Mouse (Mus musculus) R1 (cell line): ENCODE data around the gene Olfr556.
"Not testable (repeated sequence)": the region's sequence is repeated elsewhere in the genome, so short reads cannot be mapped to it uniquely, and the experiment has no call there.

Experiments used
- DNase-seq: peaks from one replicate; pipeline ENCODE4 v3.0.0-alpha.2; 2018; ENCODE audit warnings: low read depth, low spot score

Olfr556 gene

DNA sequence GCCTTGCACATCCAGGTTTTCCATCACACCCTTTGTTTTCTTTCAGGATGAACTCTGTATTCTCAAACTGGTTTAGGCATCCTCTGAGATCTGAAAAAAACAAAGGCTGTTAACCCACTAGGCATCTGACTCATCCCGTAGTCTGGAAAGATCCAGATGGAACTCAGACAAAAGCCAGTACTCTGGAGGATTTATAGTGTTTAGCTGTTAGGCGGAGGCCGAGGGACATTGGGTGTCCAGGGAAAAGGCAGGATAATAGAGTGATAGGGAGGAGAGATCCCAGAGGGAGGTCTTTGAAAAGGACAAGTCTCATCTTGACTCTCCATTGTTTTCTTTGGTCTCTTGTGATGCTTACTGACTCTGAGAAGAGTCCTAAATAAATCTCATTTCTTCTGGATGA lies at the start of gene Olfr556:
Gene Olfr556 (plus strand): TSS at position 301 of the 400 bp plus-strand sequence.
- no peak for DNase-seq

- DNase-seq, result no peak
Observed at GRCm38 (mm10) chr7:102618118-102618517, 46.6 kb upstream of the Olfr556 start, which contains the start of gene Olfr553. Gene Olfr553, minus strand, starts transcription at chr7:102618218.

DNA sequence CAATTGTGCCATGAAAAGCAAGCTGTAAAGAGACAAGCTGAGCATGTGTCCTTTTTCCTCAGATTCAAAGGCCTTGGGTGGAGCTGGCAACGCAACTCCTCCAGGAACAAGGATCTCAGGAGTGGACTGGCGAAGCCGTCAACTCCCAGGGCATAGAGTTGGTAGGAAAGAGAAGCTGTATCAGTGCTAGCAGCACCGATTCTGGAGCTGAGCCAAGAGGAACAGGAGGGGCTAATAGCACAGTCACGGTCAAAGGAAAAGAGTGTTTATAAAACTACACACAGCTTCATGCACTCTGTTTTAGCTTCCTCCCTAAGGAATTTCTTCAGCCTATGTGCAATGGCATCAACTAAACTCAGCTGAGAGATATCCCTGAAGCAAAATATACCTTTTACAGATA lies 45.1 kb upstream of the Olfr556 start:
- DNase-seq, result no peak

GRCm38 (mm10) chr7:102620368-102620767 lies 44.3 kb upstream of the Olfr556 start:
- peak; percentile 53 for DNase-seq

DNA sequence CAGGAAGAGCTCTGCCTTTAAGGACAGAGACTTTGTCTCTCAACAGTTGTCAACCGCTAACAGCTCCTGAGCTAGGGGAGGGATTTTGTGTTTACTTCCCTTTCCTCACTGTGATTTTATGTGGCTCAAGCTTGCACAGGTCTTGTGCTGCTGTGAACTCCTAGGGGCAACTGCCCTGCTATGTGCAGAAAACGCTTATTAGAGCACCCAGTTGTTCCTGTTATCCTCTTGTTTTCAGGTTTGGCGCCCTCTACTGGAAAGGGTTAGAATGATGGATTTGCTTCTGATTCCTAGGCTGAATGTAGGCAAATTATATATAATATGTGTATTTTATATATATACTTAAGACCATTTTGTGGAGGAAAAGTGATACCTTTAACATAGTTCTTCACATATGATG lies 28.0 kb upstream of the Olfr556 start:
- DNase-seq, result peak; percentile 20

- DNase-seq, result no peak
Observed at GRCm38 (mm10) chr7:102638132-102638531, 26.6 kb upstream of the Olfr556 start, which contains the start of gene Olfr554. Gene Olfr554, plus strand, starts transcription at chr7:102638432.

- not testable (repeated sequence) for DNase-seq
Observed at GRCm38 (mm10) chr7:102644945-102645344, 19.8 kb upstream of the Olfr556 start.

GRCm38 (mm10) chr7:102658523-102658922 lies 6.2 kb upstream of the Olfr556 start, which contains the start of gene Olfr555:
Gene Olfr555, plus strand, starts transcription at chr7:102658823.
- DNase-seq, result no peak

GRCm38 (mm10) chr7:102665378-102665777 lies 679 bp downstream of the Olfr556 start:
- no peak for DNase-seq

- no peak for DNase-seq
Observed at GRCm38 (mm10) chr7:102676225-102676624, 11.5 kb downstream of the Olfr556 start.

DNA sequence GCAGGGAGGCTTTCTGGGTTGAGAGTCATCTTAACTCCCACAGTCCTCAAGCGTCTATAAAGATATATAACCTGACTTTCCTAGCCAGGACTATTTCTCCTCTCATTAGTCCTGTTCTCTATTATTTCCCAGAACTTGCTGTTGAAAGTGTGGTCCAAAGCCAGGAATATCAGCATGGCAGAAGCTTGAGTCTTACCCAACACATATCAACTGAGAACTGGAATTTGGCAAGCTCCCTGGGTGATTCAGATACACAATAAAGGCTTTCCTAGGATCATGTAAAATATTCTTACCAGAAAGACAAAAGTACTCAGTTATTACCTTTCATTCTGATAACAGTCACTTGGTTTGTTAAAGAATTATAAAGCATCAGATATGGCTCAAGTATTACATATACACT lies 17.2 kb downstream of the Olfr556 start:
- no peak for DNase-seq

- DNase-seq, result peak; percentile 90
Observed at GRCm38 (mm10) chr7:102686944-102687501, 22.3 kb downstream of the Olfr556 start, which contains the start of gene Trim68. Gene Trim68, minus strand, starts transcription at chr7:102687327.

DNA sequence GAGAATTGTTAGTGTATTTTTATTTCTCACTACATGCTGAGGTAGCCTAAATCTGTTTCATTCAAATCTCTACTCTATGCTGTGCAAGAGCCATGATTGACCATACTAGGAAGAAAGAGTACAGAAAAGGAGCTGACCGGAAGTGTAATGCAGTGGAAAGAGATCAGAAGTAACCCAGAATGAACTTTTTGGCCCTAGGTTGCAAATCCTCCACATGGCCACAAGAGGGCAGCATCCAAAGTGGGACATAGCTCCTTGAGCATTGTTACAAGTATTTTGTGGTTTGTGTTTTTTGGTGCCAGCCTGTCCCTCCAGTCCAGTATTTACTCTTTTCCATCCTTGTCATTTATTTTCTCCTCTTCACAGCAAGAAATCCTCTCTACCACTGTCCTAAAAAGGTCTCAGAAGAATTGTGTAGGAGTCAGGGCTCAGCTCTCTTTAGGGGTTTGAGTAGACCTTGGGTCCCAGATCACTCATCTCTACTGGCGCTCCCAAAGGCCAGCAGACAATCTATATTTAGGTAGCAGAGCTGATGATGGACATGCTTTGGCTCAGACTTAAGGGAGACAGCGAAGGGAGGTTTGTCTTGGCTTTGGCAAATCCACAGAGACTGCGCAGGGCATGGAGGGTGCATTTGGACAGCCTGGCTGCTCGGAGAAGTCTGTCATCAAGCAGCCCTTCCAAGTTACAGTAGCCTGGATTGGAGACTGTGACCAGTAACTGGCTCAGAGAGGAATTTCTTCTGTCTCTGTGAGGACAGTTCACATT lies 30.8 kb downstream of the Olfr556 start, which contains the start of gene Olfr557:
Gene Olfr557 (plus strand): TSS at position 553 of the 768 bp plus-strand sequence.
- peak; percentile 59 for DNase-seq

DNA sequence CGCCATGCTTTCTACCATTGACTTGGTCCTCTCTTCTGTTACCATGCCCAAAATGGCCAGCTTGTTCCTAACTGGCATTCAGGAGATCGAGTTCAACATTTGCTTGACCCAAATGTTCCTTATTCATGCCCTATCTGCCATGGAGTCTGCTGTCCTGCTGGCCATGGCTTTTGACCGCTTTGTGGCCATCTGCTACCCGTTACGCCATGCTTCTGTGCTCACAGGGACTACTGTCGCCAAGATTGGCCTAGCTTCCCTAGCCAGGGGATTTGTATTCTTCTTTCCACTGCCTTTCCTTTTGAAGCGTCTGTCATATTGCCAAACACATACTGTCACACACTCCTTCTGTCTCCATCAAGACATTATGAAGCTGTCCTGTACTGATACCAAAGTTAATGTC lies 33.8 kb downstream of the Olfr556 start:
- DNase-seq, result no peak

- DNase-seq, result no peak
Observed at GRCm38 (mm10) chr7:102701915-102702314, 37.2 kb downstream of the Olfr556 start, which contains the start of gene Olfr558. Gene Olfr558, plus strand, starts transcription at chr7:102702215.

DNA sequence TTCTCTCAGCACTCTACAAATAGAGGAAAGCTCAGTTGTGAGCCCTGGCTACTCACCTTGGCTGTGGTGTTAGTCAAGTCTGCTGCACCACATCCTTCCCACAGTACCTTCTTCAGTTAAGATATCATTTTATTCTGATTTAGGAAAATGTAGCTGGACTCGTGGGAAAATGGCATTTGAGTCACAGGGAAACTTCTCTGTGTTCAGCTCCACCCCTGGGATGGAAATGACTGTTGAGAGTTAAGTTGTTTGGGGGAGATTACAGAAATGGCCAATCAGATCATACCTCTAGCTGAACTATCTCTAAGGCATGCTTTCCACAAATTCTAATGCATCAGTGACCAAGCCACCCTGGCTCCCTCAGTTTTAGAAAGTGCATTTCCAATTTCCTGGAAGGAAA lies 54.3 kb downstream of the Olfr556 start, which contains the start of gene Olfr33:
Gene Olfr33 (minus strand): TSS at position 101 of the 400 bp plus-strand sequence.
- no peak for DNase-seq
